Mouse (Mus musculus) lung, postnatal 0 days (tissue): ENCODE results near the gene Gtf2e1.

ENCODE experiments used
- CTCF ChIP-seq: IDR thresholded peaks from 2 replicates; pipeline ENCODE4 v1.5.1; 2016; ENCODE audit warnings: antibody characterized with exemption, mild to moderate bottlenecking
- EP300 ChIP-seq: IDR thresholded peaks from 2 replicates; pipeline ENCODE4 v1.6.1; 2016; ENCODE audit warnings: antibody characterized with exemption, mild to moderate bottlenecking, control low read depth

- no peak for TF ChIP-seq CTCF
- TF ChIP-seq EP300: no peak
Observed at GRCm38 (mm10) chr16:37562414-37562813, 22.8 kb upstream of the Gtf2e1 start.
